Mouse (Mus musculus): Measurements from ENCODE around the gene Sh3kbp1.
"Not testable (repeated sequence)": the region's sequence is repeated elsewhere in the genome, so short reads cannot be mapped to it uniquely, and the experiment has no call there.

The Sh3kbp1 gene

DNA sequence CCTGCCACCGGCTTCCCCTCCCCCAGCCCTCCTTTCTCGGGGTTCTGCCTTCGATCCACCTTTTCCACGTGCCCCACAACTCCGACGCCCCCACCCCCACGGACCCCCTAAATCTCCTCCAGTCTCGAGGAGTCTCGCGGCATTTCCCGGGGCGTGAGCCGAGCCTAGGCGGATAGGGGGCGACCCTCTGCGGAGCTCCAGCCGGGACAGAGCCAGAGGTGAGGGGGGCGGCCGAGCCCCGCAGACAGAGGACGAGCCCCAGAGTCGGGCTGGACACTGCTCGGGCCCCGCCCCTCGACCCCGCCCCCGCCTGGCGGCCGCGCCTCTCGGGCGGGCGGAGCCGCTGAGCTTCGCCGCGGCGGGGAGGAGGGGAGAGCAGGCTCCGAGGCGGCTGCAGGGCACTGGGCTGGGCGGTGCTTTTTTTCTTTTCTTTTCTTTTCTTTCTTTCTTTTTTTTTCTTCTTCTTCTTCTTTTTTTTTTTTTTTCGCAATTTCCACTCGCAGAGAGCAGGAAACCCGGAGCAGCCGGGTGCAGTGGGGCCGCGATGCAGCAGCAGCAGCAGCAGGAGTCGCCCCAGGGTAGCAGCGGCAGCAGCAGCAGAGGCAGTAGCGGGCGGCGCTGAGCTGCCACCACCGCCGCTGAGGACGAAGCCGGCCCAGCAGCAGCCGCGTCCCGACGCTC lies at the start of gene Sh3kbp1:
Sh3kbp1 (plus strand) TSS at position 366 of the 681 bp plus-strand sequence.
- peak; percentile 68 for DNase-seq (ENCODE audit: low spot score)

DNA sequence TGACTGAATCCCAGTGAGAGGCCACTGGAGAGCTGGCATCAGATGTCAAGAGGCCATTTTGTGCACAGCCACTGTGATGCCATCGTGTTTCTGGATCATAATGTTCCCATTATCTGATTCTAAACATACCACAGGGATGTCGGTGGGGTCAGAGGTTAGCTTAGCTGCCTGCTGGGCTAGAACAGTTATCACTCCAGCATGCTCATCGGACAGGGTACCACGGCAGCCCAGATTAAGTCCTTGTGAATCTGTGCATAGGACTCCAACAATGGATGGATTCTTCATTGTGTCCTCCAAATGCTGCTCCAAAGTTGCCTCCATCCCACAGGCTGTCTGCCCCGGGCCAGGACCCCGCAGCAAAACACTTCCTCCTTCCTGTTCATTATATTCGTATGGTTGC lies 42.3 kb upstream of the Sh3kbp1 start:
- not testable (repeated sequence) for DNase-seq (ENCODE audit: low spot score)

DNA sequence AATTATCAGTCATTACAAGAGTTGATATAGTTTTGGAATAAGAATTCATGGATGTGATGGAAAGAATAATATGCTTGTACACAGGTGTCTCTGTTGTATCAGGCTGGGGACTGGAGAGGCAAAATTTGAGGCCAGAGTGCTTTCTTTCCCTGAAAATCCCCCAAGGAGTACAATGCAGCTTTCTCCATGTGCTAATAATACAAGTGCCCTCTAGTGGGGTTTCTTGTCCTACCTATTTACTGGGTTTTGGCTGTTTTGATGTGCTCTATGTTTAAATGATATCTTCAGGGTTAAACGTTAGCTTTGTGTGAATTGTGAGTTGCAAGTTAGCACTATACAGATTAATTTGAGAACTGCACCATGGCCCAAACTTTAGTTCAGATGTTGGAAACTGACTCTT lies 35.4 kb upstream of the Sh3kbp1 start:
- DNase-seq (ENCODE audit: low spot score), result no peak

DNA sequence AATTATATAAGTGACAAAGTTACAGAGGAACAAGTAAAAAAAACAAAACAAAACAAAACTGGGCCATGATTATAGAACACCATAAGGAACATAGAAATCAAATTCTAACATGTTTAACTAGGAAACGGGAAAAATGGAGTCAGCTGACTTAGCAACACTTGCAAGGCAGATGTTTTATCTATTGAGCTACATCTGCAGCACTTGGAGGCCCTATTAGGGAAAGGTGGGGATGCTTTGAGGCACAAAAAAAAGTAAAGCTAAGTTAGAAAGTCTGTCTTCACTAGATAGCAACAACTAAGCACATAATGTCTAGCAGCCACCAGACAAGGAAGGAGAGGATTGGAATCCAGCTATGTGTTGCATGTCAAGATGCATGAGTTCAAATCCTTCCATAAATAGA lies 29.6 kb upstream of the Sh3kbp1 start:
- DNase-seq (ENCODE audit: low spot score), result no peak

DNA sequence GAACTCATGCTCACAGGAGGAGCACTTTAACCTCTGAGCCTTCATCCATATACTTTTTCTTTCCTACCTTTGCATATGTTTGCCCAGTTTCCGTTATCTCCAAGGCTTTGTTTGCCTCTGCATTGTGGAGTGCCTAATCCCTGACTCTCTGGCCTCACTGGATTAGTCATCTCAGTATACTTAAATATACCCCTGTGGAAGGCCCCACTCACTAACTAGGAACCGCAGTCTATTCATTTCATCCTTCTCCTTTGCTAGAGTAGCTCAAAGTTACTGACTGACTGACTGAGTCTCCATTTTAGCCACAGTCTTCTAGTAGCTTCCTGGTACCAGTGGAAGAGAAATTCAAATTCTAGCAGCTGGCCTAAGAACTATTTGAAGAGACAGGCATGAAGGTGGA lies 22.2 kb upstream of the Sh3kbp1 start:
- no peak for DNase-seq (ENCODE audit: low spot score)

DNA sequence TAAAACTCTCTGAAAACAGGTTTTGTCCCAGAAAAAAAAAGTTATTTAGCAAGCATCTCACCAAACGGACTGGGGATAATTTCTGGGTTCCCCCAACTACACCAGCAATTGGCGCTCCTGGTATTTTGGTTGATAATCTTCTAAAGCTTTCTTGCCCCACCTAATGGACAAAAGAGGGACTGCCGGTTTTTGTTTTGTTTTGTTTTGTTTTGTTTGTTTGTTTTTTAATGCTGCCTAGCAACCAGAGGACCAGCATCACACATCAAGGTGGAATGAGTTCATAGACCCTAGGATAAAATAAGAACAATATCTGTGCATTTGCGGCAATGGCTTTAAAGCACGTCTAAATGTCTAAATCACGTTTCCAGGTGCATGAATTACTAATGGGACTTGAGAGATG lies 20.1 kb upstream of the Sh3kbp1 start:
- peak; percentile 42 for DNase-seq (ENCODE audit: low spot score)

DNA sequence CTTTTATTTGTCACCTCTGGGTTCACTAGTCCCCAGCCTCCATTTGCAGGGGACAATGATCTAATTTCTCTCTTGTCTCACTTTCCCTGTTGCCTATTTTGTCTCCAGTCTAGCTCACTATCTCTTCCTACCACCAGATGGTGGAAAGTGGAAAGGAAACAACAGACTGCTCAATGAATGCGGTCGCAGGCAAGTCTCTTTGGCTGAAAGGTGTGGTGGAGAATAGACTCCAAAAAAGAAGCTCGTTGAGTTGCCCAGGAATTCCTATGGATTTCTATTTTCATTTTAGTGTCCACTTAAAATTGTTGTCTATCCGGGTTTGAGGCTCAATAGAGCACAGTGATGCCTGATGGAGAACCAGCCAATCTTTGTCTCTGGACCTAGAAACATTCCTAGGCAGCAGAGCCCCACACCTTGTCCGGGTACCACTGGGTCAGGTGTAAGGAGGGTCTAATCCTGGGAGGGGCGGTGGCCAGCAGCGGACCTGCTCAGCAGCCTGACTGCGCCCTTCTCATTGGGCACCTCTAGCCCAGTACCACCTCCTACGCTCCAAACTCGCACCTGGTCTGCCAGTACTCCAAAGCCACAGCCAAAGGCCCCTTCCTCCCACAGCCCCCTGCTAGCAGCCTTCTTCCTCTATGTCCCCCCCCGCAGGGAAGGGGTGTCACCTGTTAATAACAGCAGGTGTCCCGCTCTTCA lies 715 bp upstream of the Sh3kbp1 start:
- peak; percentile 62 for DNase-seq (ENCODE audit: low spot score)

DNA sequence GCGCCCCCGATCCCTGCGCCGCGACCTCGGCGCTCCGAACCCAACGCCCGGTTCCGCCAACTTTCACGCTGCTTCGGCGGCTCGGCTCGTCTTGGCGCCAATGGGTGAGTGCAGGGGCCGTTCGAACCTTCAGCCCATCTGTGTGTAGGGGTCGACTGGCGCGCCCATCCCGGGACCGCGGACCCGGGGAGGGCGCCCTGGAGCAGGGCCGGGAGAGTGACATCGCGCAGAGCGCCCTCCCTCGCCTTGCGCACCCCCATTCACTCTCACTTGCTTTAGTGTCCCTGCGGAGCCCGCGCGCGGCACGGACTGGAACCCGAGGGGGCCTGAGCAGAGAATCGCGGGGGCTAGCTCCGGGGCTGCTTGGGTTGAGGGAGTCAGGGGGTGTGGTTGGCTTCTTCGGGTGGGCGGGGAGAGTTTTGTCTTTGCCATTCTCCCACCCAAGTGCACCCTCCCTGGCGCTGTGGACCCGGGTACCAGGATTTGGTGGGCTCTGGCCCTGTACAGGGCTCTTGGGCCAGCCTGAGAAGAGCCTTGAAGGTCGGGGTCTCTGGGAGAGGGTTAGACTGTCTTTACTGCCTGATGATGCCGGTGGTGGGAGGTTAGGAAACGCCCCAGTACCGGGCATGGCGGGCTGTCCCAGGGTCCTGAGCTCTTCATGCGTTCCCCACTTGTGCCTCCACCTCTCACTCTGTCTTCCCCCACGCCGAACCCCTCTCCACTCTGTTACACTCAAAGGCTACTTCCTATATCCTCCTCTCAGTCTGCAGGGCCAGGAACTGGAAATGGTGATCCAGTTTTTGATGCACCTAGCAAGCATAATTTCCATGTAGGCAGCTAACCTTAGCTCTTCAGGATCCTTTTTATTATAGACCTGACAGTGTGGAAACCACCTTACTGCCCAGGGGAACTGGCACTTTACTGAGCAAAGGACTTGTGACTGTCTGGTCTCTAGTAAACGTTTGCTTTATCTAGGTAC lies 805 bp downstream of the Sh3kbp1 start:
- peak; percentile 30 for DNase-seq (ENCODE audit: low spot score)

DNA sequence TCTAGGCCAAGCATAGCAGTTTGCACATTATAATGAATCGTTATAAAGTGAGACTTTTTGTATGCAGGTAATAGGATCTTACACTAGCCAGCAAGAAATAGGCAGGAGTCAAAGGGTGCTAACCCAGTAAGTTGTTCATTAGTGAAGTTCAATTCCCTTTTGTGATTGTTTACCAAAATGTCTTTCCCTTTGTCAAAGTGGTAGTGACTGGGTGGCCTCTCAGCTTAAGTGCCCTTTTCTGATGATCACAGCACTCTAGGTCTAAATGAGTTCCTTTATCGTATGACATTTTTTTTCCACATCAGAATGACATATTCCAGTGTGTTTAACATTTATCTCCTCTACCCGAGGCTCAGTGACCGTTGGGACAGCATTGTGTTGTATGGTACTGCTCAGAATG lies 1.6 kb downstream of the Sh3kbp1 start:
- no peak for DNase-seq (ENCODE audit: low spot score)

DNA sequence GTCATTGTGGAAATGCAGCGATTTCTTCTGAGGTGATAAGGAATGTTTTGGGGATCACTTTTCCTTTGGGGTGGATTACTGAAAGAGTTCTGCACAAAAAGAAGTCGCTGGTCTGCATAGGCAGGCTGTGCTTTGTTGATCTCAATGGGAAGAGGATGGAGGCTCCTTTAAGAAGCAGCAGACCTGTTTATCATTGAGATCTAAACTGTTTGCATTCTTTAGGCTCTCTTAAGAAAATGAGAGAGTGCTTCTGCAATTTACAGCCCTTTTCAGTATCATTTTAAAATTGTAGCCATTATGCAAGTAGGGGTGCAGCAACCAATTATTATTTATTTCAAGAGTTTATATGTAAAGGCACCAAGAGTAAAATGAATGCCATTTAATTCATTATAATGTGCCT lies 2.1 kb downstream of the Sh3kbp1 start:
- DNase-seq (ENCODE audit: low spot score), result no peak

DNA sequence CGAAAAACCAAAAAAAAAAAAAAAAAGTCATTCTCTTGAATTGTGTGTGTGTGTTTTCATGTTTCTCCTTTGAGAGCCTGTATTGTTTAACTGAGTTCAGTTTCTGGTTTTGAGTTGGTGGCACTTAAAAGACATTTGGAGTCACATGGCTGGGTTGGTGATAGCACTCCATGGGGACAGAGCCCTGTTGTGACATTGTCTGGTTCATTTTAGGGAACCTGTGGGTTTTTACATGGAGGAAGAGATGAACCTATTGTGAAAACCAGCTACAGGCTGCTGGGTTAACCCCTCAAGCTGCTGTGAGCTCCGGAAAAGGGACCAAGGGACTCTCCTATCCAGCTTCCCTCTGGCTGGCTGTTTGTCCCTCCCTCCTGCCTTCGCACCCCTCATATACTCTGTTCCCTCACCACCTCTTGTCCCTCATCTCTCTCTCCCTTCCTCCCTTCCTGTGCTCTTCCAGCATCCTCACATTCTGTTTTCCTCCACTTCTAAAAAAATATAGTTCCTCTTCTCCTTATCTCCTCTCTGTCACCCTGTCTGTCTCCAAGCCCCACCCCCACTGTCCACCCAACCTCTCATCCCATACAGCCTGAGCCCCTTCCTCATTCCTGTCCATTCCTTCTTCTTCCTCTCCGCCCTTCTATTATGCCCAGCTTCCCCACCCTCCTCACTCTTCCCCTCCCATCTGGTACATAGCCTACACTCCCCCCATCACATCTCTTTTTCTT lies 11.6 kb downstream of the Sh3kbp1 start:
- no peak for DNase-seq (ENCODE audit: low spot score)

DNA sequence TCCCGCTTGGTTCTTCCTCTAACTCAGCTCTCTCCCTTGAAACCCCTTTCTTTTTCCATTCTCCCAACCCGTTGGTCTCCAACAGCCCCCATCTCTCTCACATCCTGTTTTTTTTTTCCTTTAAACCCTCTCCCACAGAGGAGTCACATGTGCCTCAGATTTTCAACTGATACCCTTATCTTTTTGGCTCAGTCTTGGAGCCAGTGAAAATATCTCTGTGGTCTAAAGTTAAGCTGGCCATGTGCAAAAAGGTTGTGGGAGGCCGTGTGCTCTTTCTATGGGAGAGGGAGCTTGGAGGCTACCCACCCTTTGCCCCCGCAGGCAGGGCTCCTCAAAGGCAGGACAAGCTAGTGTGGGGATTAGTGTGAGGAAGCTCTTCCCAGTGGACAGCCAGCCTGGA lies 12.9 kb downstream of the Sh3kbp1 start:
- no peak for DNase-seq (ENCODE audit: low spot score)

DNA sequence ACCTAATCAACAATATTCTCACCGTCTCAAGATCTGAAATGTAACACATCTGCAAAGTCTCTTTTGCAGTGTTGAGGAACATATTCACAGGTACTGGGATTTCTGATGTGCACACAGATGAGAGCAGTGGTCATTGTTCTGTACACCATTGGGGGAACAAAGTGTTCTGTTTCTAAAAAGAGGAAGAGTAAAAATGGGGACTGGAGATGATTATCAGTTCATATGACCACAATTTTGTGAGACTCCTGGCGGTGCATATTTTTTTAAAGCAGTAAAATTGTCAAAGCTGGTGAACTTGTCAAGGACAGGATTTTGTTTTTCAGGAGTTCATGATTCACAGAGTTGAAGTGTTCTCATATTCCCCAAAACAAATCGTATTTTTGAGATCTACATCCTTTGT lies 18.2 kb downstream of the Sh3kbp1 start:
- no peak for DNase-seq (ENCODE audit: low spot score)

DNA sequence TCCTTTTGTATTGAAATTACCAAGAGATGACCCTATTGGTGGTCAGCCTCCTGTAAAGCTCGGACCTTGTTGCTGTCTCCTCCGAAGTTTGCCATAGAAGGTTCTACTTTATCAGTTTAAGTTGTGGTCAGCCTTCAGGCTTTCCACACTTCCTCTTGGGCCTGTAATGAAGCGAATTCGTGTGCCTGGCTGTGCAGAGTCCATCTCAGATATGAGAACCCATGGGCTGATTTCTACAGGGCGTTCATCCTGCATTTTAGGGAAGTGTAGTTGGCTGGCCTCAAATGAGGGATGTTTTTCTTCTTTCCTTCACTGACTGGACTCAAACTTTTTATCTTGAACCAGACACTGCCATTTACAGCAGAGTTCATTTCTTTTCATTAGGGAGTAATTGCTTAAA lies 20.5 kb downstream of the Sh3kbp1 start:
- no peak for DNase-seq (ENCODE audit: low spot score)

DNA sequence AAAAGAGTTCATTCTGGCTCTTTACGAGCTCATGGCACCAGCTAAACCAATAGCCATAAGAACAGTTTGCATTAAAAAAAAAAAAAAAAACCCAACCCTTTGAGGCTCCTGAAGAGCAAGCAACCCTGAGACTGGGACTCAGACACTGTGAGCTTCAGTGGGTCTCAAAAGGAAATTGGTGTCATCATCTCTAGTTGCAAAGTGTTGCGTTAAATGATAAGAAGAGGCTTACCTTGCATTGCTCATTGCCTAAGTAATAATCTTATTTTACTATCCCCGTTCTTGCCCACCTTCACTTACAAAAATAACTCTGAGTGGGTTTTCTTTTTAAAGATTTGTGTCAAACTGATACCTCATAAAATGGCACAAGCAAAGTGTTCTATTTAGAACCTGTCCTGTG lies 21.5 kb downstream of the Sh3kbp1 start:
- no peak for DNase-seq (ENCODE audit: low spot score)

DNA sequence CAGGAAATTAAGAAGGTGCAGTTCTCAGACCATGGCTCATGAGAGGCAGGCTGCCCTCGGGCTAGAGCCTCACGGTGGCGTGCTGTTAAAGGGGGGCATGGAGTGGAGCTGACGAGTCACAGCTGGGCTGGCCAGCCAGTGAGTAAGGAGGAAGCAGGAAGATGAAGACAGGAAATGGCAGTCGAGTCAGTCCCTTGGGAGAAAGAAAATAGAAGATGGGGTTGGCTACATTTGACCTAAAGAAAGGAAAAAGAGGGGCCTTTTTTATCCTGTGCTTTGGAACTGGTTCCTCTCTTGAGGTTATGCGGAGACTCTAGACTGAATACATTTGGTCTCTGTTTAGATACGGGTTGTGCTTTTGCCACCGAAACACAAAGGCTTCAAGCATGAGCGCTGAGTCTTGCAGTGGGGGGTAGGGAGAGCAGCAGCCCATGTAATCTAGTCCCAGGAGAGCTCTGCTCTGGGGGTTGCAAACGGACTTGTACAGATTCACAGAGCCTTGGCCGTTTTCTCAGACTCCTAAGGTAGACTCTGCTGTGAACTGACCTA lies 23.1 kb downstream of the Sh3kbp1 start:
- DNase-seq (ENCODE audit: low spot score), result peak; percentile 8

DNA sequence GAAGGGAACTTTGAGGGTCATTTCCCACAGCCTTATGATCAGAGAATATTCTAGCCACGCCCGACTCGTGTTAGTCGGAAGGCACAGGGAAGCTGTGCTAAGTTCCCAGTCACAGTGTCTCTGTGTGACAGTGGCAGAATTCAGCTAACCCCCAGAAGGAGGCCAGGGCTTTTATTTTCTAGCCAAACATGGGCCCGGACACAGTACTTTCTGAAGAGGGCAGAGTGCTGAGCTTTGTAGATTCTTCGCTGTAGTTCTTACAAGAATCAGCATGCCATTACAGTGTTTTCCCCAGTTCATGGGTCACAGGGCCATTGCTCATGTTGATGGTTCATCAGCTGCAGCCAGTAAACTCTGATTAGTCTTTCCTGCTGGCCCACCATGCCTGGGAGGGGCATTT lies 23.7 kb downstream of the Sh3kbp1 start:
- no peak for DNase-seq (ENCODE audit: low spot score)

DNA sequence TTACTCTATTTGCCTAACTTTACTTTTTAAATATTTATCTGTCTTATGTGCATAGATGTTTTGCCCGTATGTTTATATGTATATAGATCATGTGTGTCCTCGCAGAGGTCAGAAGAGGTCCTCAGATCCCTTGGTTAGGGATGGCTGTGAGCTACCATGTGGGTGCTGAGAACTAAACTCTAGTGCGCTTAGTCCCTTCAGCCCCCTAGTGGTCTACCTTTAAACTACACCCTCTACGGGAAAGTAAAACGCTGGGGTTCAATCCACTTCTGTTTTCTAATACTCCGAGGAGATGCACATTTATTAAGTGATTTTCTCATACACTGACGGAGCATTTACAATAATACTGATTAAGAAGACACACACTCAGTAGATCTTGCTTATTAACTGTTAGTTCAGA lies 44.3 kb downstream of the Sh3kbp1 start:
- no peak for DNase-seq (ENCODE audit: low spot score)

DNA sequence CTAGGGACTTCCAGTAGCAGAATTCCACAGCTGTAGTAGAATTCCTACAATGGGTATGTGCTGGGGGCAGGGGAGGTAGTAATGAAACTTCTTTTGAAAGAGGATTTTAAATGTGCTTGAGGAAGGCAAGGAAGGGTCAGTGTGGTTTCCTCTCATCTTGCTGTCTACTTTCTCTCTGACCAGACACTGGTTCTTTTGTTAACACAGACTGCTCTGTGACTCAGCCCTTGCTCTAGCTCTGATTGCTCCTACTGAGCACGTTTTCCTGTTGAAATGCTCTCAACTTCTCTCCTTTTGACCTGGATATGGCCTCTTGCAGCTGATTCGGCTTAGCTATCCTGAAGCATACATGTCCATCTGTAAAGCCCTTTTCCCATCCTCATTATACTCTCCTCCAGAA lies 45.4 kb downstream of the Sh3kbp1 start:
- no peak for DNase-seq (ENCODE audit: low spot score)

DNA sequence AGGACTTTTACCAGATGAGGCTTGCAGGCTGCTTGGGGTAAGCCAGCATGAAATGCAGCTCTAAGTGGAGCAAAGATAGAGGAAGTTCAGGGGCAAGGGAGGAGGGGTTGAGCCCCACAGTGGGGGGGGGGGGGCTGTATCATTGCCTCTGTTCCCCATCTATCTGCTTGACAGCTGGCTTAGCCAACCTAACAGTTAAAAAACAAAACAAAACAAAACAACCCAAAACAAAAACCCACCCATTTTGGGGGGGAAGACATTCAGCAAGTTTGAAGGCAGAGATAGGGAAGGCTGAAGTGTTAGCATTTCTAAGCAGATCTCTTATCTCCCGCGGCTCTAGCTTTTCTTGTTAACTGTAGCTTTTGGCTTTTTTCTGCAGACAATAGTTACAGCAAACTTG lies 49.2 kb downstream of the Sh3kbp1 start:
- no peak for DNase-seq (ENCODE audit: low spot score)

DNA sequence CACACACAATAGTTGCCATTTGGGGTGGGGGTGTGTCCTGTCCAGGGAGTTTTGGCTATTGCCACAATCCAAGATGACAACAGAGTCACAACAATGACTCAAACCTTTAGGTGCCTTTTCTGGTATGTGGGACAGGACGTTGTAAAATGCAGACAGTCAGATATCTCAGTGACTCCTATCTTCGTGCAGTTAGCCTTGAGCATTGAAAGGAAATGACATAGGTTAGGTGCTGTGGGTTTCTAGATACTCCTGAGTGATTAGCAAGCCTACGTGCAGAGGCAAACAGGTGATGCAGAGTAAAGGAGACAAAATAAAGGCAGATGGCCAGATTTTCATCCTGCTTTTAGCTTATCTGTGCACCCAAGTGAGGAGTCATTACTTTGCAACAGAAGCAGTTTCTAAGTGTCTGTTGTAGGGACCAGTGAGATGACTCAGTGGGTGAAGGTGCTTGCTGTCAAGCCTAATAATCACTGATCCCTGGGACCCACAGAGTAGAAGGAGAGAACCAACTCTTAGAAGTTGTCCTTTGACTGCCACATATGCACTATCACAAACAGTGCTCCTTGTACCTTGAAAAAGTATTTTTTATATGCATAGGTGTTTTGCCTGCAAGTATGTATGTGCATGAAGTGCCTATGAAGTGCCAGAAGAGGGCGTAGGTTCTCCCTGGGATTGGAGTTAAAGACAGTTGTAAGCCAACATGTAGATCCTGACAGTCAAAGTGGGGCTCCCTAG lies 50.7 kb downstream of the Sh3kbp1 start:
- DNase-seq (ENCODE audit: low spot score), result no peak

Measured in MN1 (cell line).